Mouse (Mus musculus): ENCODE data around the gene Lyzl6. TPM values are rescaled to one million over a fixed set of nuclear protein-coding genes. Genes with fewer than 3 reads are reported as not detected.
"Not testable (repeated sequence)": the region's sequence is repeated elsewhere in the genome, so short reads cannot be mapped to it uniquely, and the experiment has no call there.

Gene Lyzl6
- not detected in 2 replicates for polyA plus RNA-seq (2016; fragmentation: Nextera tagmentation; extraction: Ambion mirVana)

- Histone ChIP-seq H3K27ac (no peak within 1 kb of the TSS), H3K4me1 (peaks cover 6% of the 10 kb centered on the region; the same call in 1 of the 2 replicates), H3K27me3 (ENCODE audit: low read depth, poor library complexity, severe bottlenecking) (peaks cover 36% of the 10 kb centered on the region), H3K36me3 (no peaks in the 10 kb centered on the region), H3K9me3 (replicated peaks) (no peaks in the 10 kb centered on the region), H3K4me3 (no peak within 1 kb of the TSS)
- peak; percentile 26 for DNase-seq (ENCODE audit: low spot score)
- 91% methylated on average over 3 of the region's 3 CpGs for WGBS
Measured at GRCm38 (mm10) chr11:103638790-103639189, at the start of gene Lyzl6. TSS of gene Lyzl6 (minus strand) at chr11:103638890.

- H3K27ac ChIP-seq = no peak overlapping the region
- H3K27me3 ChIP-seq (ENCODE audit: low read depth, poor library complexity, severe bottlenecking) = no peaks in the 10 kb centered on the region
- H3K9me3 ChIP-seq (replicated peaks) = no peaks in the 10 kb centered on the region
- H3K4me1 ChIP-seq = peaks cover 17% of the 10 kb centered on the region
- WGBS = 88% methylated on average over 6 of the region's 6 CpGs
- DNase-seq (ENCODE audit: low spot score) = no peak
- H3K4me3 ChIP-seq = no peak overlapping the region
- H3K36me3 ChIP-seq = peaks cover 73% of the 10 kb centered on the region
Measured at GRCm38 (mm10) chr11:103686706-103687105, 48.0 kb upstream of the Lyzl6 start.

DNA sequence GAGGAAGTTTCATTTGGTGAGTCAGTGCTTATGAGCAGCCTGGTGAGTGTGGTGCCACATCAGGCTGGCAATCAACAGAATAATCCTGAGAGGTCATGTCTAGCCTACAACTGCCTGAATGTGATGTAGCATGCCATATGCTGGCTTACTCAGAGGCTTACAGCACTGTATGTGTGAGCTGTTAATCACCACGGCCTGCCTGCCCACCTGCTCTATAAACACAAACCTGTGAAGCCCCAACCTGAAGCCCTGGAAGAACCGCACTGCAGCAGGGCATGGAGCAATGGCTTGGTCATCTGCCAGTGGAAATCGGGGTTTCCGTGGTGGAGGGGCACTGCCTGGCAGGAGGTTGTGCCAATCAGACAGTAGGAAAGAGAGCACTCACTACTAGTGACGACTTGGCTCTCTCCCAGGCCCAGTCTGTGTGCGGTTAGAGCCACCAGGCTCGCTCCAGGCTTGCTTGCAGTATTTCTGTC lies 46.6 kb upstream of the Lyzl6 start:
- DNase-seq (ENCODE audit: low spot score) = no peak
- H3K4me3 ChIP-seq = no peak overlapping the region
- peaks cover 17% of the 10 kb centered on the region for H3K4me1 ChIP-seq
- H3K27me3 ChIP-seq (ENCODE audit: low read depth, poor library complexity, severe bottlenecking) = no peaks in the 10 kb centered on the region
- WGBS = 91% methylated on average over 7 of the region's 7 CpGs
- H3K36me3 ChIP-seq = peaks cover 87% of the 10 kb centered on the region
- H3K27ac ChIP-seq = no peak overlapping the region
- H3K9me3 ChIP-seq (replicated peaks) = no peaks in the 10 kb centered on the region

GRCm38 (mm10) chr11:103683667-103684334 lies 45.1 kb upstream of the Lyzl6 start:
- no peaks in the 10 kb centered on the region for H3K27me3 ChIP-seq (ENCODE audit: low read depth, poor library complexity, severe bottlenecking)
- no peak overlapping the region for H3K4me3 ChIP-seq
- no peak overlapping the region for H3K27ac ChIP-seq
- no peaks in the 10 kb centered on the region for H3K9me3 ChIP-seq (replicated peaks)
- WGBS = 91% methylated on average over 11 of the region's 11 CpGs
- peaks cover 4% of the 10 kb centered on the region; the same call in 1 of the 2 replicates for H3K4me1 ChIP-seq
- no peak for DNase-seq (ENCODE audit: low spot score)
- H3K36me3 ChIP-seq = peaks cover 98% of the 10 kb centered on the region

GRCm38 (mm10) chr11:103677042-103677441 lies 38.4 kb upstream of the Lyzl6 start:
- H3K27ac ChIP-seq; H3K9me3 ChIP-seq (replicated peaks); H3K4me1 ChIP-seq; DNase-seq (ENCODE audit: low spot score); H3K27me3 ChIP-seq (ENCODE audit: low read depth, poor library complexity, severe bottlenecking); H3K4me3 ChIP-seq: not testable (repeated sequence)
- 44% methylated on average over 2 of the region's 2 CpGs for WGBS
- H3K36me3 ChIP-seq = peaks cover 71% of the 10 kb centered on the region

DNA sequence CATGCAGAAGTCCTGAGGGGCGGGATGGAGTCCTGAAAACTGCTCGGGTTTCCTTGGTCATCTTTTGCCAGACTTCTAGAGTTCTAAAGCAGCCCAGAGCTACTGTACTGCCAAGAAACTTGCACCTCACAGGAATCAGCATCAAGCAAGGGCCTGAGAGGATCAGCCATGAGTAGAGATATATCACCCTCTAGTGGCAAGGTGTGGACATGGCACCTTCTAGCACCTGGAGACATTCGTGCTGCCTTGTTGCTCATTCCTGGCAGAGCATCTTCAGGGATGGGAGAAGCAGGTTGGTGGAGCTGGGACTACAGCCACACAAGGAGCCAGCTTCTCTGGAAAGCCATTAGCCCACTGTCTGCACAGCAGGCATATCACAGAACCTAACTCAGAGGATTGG lies 36.9 kb upstream of the Lyzl6 start:
- Histone ChIP-seq H3K27me3 (ENCODE audit: low read depth, poor library complexity, severe bottlenecking) (no peaks in the 10 kb centered on the region), H3K27ac (no peak overlapping the region), H3K9me3 (replicated peaks) (no peaks in the 10 kb centered on the region), H3K36me3 (peaks cover 56% of the 10 kb centered on the region), H3K4me3 (no peak overlapping the region), H3K4me1 (no peaks in the 10 kb centered on the region)
- DNase-seq (ENCODE audit: low spot score) = peak; percentile 66
- WGBS = 37% methylated on average over 3 of the region's 3 CpGs

DNA sequence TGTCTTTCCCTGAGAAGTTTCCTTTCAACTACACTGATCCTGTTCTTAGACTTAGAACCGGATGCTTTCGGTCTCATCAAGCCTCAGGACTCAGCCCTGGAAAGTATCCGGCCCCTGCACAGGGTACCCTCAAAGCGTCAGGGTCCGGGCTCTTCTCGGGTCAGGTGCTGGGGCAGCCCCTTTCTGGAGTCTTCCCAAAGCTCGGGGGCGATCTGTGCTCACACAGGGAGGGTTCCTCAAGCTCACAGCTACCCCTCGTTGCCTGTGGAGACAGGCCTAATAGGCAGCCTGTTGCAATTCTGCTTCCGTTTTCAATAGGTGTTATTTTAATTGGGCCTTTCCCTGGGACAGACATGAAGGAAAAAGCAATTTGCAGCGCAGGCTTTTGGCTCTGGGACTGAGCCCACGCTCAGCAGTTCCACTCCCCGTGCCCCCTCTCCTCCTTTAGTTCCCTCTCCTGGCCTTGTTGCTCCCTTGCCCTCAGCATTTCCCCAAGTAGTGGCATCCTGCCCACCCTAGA lies 28.3 kb upstream of the Lyzl6 start:
- Histone ChIP-seq H3K27ac (no peak overlapping the region), H3K4me1 (peaks cover 25% of the 10 kb centered on the region), H3K4me3 (no peak overlapping the region), H3K36me3 (no peaks in the 10 kb centered on the region), H3K27me3 (ENCODE audit: low read depth, poor library complexity, severe bottlenecking) (peaks cover 4% of the 10 kb centered on the region; the same call in 1 of the 2 replicates), H3K9me3 (replicated peaks) (no peaks in the 10 kb centered on the region)
- no peak for DNase-seq (ENCODE audit: low spot score)
- WGBS = 60% methylated on average over 13 of the region's 13 CpGs

- Histone ChIP-seq H3K4me1 (peaks cover 25% of the 10 kb centered on the region), H3K4me3 (no peak overlapping the region), H3K36me3 (no peaks in the 10 kb centered on the region), H3K9me3 (replicated peaks) (no peaks in the 10 kb centered on the region), H3K27me3 (ENCODE audit: low read depth, poor library complexity, severe bottlenecking) (peaks cover 4% of the 10 kb centered on the region; the same call in 1 of the 2 replicates), H3K27ac (no peak overlapping the region)
- 44% methylated on average over 10 of the region's 10 CpGs for WGBS
- DNase-seq (ENCODE audit: low spot score) = no peak
Measured at GRCm38 (mm10) chr11:103666181-103666906, 27.7 kb upstream of the Lyzl6 start.

DNA sequence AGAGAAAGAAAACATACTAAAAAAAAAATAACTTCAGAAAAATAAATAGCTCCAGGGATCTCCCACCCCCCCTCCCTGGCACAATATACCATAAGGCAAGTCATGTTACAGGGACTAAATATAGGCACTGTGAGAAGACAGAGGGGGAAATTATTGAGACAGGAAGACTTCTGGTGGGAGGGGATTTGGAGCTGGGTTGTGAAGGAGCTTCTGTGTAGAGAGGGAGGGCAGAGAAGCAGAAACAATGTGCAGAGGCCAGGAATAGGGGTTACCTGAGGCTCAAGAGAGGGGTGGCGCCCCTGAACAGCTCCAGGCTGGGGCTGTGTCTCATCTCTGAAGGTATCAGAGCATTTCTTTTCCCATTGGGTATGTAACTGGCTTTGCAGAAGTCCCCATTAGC lies 27.0 kb upstream of the Lyzl6 start:
- no peak overlapping the region for H3K27ac ChIP-seq
- H3K36me3 ChIP-seq = no peaks in the 10 kb centered on the region
- no peak overlapping the region for H3K4me3 ChIP-seq
- DNase-seq (ENCODE audit: low spot score) = no peak
- WGBS = 60% methylated on average over 1 of the region's 1 CpGs
- peaks cover 25% of the 10 kb centered on the region for H3K4me1 ChIP-seq
- H3K27me3 ChIP-seq (ENCODE audit: low read depth, poor library complexity, severe bottlenecking) = peaks cover 4% of the 10 kb centered on the region; the same call in 1 of the 2 replicates
- no peaks in the 10 kb centered on the region for H3K9me3 ChIP-seq (replicated peaks)

GRCm38 (mm10) chr11:103663119-103663518 lies 24.4 kb upstream of the Lyzl6 start:
- H3K27me3 ChIP-seq (ENCODE audit: low read depth, poor library complexity, severe bottlenecking) = peaks cover 4% of the 10 kb centered on the region; the same call in 1 of the 2 replicates
- peaks cover 25% of the 10 kb centered on the region for H3K4me1 ChIP-seq
- no peaks in the 10 kb centered on the region for H3K36me3 ChIP-seq
- 89% methylated on average over 8 of the region's 8 CpGs for WGBS
- no peak for DNase-seq (ENCODE audit: low spot score)
- no peaks in the 10 kb centered on the region for H3K9me3 ChIP-seq (replicated peaks)
- H3K4me3 ChIP-seq = no peak overlapping the region
- no peak overlapping the region for H3K27ac ChIP-seq

- peaks cover 25% of the 10 kb centered on the region for H3K4me1 ChIP-seq
- no peak for DNase-seq (ENCODE audit: low spot score)
- peaks cover 4% of the 10 kb centered on the region; the same call in 1 of the 2 replicates for H3K27me3 ChIP-seq (ENCODE audit: low read depth, poor library complexity, severe bottlenecking)
- H3K36me3 ChIP-seq = no peaks in the 10 kb centered on the region
- H3K27ac ChIP-seq = no peak overlapping the region
- no peak overlapping the region for H3K4me3 ChIP-seq
- H3K9me3 ChIP-seq (replicated peaks) = no peaks in the 10 kb centered on the region
- WGBS = 90% methylated on average over 5 of the region's 5 CpGs
Measured at GRCm38 (mm10) chr11:103662546-103662945, 23.9 kb upstream of the Lyzl6 start.

DNA sequence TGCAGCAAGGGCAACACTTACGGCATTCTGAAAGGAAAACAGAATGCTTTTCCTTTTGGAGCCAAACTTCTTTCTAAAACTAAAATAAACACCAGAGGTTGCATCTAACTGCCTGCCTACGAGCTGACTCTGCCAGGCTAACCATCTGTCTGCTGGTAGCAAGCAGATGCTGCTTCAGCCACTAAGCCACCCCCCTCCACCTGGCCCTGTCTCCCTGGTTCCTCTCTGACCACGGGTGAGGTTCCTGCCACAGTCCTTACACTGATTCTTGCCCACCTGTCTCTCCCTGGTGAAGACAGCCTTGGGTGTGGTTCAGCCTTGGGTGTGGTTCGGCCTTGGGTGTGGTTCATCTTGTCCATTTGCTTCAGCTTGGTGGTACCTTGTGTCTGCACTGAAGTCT lies 23.2 kb upstream of the Lyzl6 start:
- Histone ChIP-seq H3K4me1 (peaks cover 18% of the 10 kb centered on the region), H3K36me3 (no peaks in the 10 kb centered on the region), H3K4me3 (no peak overlapping the region), H3K9me3 (replicated peaks) (no peaks in the 10 kb centered on the region), H3K27me3 (ENCODE audit: low read depth, poor library complexity, severe bottlenecking) (peaks cover 2% of the 10 kb centered on the region; the same call in 1 of the 2 replicates), H3K27ac (no peak overlapping the region)
- WGBS = 68% methylated on average over 4 of the region's 4 CpGs
- no peak for DNase-seq (ENCODE audit: low spot score)

GRCm38 (mm10) chr11:103658189-103658588 lies 19.5 kb upstream of the Lyzl6 start:
- Histone ChIP-seq H3K9me3 (replicated peaks) (no peaks in the 10 kb centered on the region), H3K36me3 (no peaks in the 10 kb centered on the region), H3K4me3 (no peak overlapping the region), H3K4me1 (no peaks in the 10 kb centered on the region), H3K27ac (no peak overlapping the region), H3K27me3 (ENCODE audit: low read depth, poor library complexity, severe bottlenecking) (peaks cover 37% of the 10 kb centered on the region)
- no peak for DNase-seq (ENCODE audit: low spot score)
- WGBS = 93% methylated on average over 7 of the region's 7 CpGs

Data from limb, embryonic 10.5 days (tissue).